Mouse (Mus musculus) lung, embryonic 14.5 days (tissue): ENCODE results near the gene Adh6b. TPM values are rescaled to one million over a fixed set of nuclear protein-coding genes. Genes with fewer than 3 reads are reported as not detected.

ENCODE experiments used
- ATAC-seq: fragments of 200-750 bp; cut with Nextera tagmentation; 2 replicates; pipeline ENCODE4 v1.8.0; 2017; ENCODE audit warnings: mild to moderate bottlenecking, moderate TSS enrichment, moderate library complexity; ENCODE audit not compliant: insufficient read depth
- DNase-seq: peaks from one replicate; pipeline ENCODE4 v3.0.0-alpha.2; 2015
- H3K27ac ChIP-seq: fragments of 300-500 bp; sonication (generic); 2 replicates; pipeline ENCODE4 v1.5.1; 2014; ENCODE audit warnings: low read depth, mild to moderate bottlenecking, moderate library complexity
- H3K27me3 ChIP-seq: fragments of 300-500 bp; sonication (generic); 2 replicates; pipeline ENCODE4 v1.6.1; 2014; ENCODE audit warnings: low read length, control low read depth; ENCODE audit not compliant: insufficient read depth
- H3K36me3 ChIP-seq: fragments of 300-500 bp; sonication (generic); 2 replicates; pipeline ENCODE4 v1.6.1; 2014; ENCODE audit warnings: control low read depth; ENCODE audit not compliant: insufficient read depth
- H3K4me1 ChIP-seq: fragments of 300-500 bp; sonication (generic); 2 replicates; pipeline ENCODE4 v1.6.1; 2014; ENCODE audit warnings: antibody characterized with exemption, control low read depth; ENCODE audit not compliant: insufficient read depth
- H3K4me2 ChIP-seq: fragments of 300-500 bp; sonication (generic); 2 replicates; pipeline ENCODE4 v1.6.1; 2014; ENCODE audit warnings: mild to moderate bottlenecking
- H3K4me3 ChIP-seq: fragments of 300-500 bp; sonication (generic); 2 replicates; pipeline ENCODE4 v1.5.1; 2014; ENCODE audit warnings: low read depth, low read length
- H3K9ac ChIP-seq: fragments of 300-500 bp; sonication (generic); 2 replicates; pipeline ENCODE4 v1.6.1; 2014
- H3K9me3 ChIP-seq: fragments of 300-500 bp; sonication (generic); 2 replicates; pipeline ENCODE4 v1.6.1; 2016; ENCODE audit warnings: low read depth, low read length, control low read depth
- CTCF ChIP-seq: IDR thresholded peaks from 2 replicates; pipeline ENCODE4 v1.5.1; 2016; ENCODE audit warnings: antibody characterized with exemption, low read depth
- WGBS: fragments of 180-500 bp; shearing (Covaris S2); extraction: QIAGEN DNeasy Blood & Tissue Kit; methylation state at CpG from one replicate; pipeline ENCODE4 v1.1.7; 2014; 5-methylcytosine and 5-hydroxymethylcytosine counted together
- polyA plus RNA-seq: library from polyadenylated mRNA; unstranded; fragments of >200 nt; fragmentation: Nextera tagmentation; extraction: Ambion mirVana; gene quantifications from 2 replicates; pipeline ENCODE4 v1.2.1, GENCODE M21; 2014

Adh6b gene
- polyA plus RNA-seq, 1 experiment from 2014 or later, result 0.30 TPM

DNA sequence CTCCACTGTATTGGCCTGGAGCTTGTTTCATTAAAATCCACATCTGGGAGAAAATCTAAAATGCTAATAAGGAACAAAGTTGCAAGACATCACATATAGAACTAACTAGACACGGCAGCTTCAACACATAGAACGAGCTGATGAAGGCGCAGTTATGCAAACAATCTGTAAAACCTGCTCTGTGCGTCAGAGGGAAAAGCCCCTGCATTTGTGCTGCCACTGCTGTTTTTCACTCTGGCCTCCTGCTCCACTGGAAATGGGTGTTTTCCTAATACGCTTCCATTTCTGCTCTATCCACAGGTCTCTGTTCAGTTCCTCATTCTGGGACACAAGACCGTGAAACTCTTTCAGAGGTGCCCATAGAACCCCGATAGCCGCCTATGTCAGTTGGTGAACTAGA is 7.7 kb upstream of the Adh6b start:
- Histone ChIP-seq H3K27me3 (no peaks in the 10 kb centered on the region), H3K36me3 (no peaks in the 10 kb centered on the region), H3K27ac (no peak overlapping the region), H3K4me3 (no peak overlapping the region), H3K4me2 (no peak overlapping the region), H3K4me1 (no peaks in the 10 kb centered on the region), H3K9ac (no peak overlapping the region), H3K9me3 (no peaks in the 10 kb centered on the region)
- WGBS, result 70% methylated on average over 8 of the region's 8 CpGs
- DNase-seq (no peak), ATAC-seq (no peak)
- no peak for TF ChIP-seq CTCF

DNA sequence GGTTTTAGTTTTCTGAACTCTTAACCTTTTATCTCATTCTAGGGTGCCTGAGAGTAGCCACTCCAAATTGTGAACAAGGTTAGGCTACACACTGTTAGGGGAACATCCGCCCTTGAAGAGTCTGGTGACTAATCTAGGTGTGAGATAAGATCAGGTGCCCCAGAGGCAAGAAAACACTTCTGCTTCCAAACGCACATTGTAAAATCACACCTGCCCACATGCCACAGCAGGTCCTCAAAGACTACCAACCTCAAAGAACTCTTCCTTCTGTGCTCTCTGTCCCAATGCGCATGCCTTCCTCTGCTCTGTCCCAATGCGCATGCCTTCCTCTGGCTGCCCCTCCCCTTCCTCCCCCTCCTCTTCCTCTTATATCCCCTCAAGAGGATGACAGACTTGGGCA is 7.3 kb upstream of the Adh6b start:
- Histone ChIP-seq H3K9ac (no peak overlapping the region), H3K27ac (no peak overlapping the region), H3K4me1 (no peaks in the 10 kb centered on the region), H3K4me3 (no peak overlapping the region), H3K36me3 (no peaks in the 10 kb centered on the region), H3K27me3 (no peaks in the 10 kb centered on the region), H3K4me2 (no peak overlapping the region), H3K9me3 (no peaks in the 10 kb centered on the region)
- 55% methylated on average over 4 of the region's 4 CpGs for WGBS
- TF ChIP-seq CTCF, result no peak
- DNase-seq (no peak), ATAC-seq (peak; percentile 63)

DNA sequence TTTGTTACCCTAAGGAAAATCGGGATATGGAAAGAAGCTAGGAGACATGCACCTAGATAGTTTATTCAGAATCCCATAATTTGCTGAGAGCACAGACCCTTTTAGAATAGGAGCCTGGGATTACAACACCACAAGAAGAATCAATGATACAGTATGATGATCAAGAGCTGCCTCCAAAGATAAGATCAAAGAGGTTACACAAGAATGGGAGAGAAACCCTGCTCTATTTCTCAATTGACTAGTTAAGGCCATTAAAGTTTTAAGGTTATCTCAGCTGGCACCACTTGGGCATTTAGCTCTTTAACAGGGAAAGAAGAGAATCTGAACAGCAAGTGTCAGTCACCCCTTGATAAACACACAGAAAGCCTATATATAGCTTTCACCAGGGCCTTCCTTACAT is 6.0 kb upstream of the Adh6b start:
- 69% methylated on average over 1 of the region's 1 CpGs for WGBS
- Histone ChIP-seq H3K4me2 (no peak overlapping the region), H3K9me3 (no peaks in the 10 kb centered on the region), H3K9ac (no peak overlapping the region), H3K4me3 (no peak overlapping the region), H3K27ac (no peak overlapping the region), H3K36me3 (no peaks in the 10 kb centered on the region), H3K27me3 (no peaks in the 10 kb centered on the region), H3K4me1 (no peaks in the 10 kb centered on the region)
- DNase-seq (no peak), ATAC-seq (no peak)
- no peak for TF ChIP-seq CTCF

DNA sequence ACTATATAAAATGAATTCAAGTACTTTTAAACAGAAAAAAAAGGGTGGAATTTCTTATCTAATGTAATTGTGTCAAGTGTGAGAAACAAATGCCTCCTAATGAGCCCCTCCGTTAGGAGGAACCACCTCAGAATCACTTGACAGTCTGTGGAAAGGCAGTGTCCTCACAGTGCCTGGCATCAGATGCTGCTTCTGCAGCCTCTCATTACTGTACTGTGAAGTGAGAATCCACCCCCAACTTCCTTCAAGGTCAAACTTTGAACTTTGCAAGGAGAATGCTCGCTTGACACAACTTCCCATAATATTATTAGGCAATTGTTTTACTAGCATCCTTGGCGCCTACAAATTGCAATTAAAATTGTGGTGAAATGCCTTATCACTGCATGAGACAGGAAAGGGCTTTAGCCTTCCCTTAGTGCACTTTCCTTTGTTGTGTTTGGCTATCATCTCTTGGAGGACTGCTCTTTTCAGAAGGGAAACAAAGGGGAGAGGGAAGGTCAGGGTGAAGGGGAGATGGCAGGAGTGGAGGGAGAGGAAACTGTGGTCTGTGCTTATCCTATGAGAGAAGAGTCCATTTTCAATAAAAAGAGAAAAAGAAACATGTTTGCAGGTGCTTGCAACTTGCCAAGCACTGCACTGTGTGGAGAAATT is 5.3 kb upstream of the Adh6b start:
- H3K27ac ChIP-seq, result no peak overlapping the region
- ATAC-seq (0 out of 2 replicates have a peak, but pooled peaks have one; percentile 37), DNase-seq (no peak)
- no peak overlapping the region for H3K4me2 ChIP-seq
- H3K4me1 ChIP-seq, result no peaks in the 10 kb centered on the region
- no peak for TF ChIP-seq CTCF
- H3K27me3 ChIP-seq, result no peaks in the 10 kb centered on the region
- H3K9me3 ChIP-seq, result no peaks in the 10 kb centered on the region
- H3K36me3 ChIP-seq, result no peaks in the 10 kb centered on the region
- no peak overlapping the region for H3K4me3 ChIP-seq
- no peak overlapping the region for H3K9ac ChIP-seq
- WGBS, result 50% methylated on average over 3 of the region's 3 CpGs

DNA sequence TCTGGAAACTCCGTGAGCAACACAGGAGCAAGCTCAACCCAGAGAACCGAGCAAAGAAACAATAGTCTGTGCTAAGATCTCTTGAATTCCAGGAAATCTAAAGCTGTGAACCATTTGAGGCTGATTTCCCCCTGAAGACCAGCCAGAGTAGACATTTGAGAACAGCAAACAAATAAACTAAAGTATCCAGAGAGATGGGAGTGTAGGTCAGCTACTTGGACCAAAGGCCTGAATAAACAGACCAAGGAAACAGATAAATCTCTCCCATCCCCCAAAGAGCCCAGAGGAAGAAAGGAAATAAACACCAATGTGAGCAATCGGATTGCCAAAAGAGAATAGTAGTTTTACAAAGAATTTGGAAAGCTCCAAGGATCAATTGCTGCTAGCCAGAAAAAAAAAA is 5.5 kb downstream of the Adh6b start:
- DNase-seq (peak; percentile 27), ATAC-seq (no peak)
- Histone ChIP-seq H3K4me2 (no peak overlapping the region), H3K27ac (no peak overlapping the region; the same call in 1 of the 2 replicates), H3K36me3 (no peaks in the 10 kb centered on the region), H3K4me3 (no peak overlapping the region), H3K9ac (no peak overlapping the region), H3K4me1 (peaks cover 6% of the 10 kb centered on the region; the same call in 1 of the 2 replicates), H3K9me3 (no peaks in the 10 kb centered on the region), H3K27me3 (no peaks in the 10 kb centered on the region)
- TF ChIP-seq CTCF, result no peak
- WGBS, result 36% methylated on average over 3 of the region's 3 CpGs

DNA sequence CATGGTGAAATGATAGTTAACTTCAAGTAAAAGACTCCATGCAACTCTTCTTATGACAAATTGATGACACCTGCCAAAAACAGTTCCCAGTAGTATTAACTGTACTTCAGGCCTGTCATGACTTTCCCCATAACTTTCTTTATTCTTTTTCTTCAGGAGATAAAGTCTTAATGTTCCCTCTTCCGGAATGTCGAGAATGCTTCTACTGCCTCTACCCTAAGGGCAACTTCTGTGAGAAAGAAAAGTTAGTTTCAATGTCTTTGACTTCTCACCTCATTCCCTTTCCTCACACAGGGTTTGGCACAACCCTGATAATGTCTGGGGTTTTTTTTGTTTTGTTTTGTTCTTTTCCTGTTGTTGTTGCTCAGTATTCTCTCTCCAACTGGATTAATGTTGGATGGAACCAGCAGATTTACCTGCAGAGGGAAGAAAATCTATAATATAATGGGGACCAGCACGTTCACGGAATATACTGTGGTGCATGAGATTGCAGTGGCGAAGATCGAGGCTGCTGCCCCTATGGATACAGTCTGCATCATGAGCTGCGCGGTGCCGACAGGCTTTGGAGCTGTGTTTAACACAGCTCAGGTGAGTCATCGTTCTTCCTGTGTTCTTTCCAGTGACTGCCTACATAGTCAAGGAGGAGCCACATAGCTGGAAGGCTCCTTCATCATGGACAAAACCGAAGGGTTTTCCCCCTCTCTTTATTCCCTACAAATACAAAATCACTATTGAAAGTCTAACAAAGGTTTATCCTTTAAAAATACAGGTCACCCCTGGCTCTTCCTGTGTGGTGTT is 10.6 kb downstream of the Adh6b start:
- Histone ChIP-seq H3K9ac (no peak overlapping the region), H3K27me3 (no peaks in the 10 kb centered on the region), H3K27ac (no peak overlapping the region), H3K9me3 (no peaks in the 10 kb centered on the region), H3K4me3 (no peak overlapping the region), H3K4me2 (no peak overlapping the region), H3K36me3 (no peaks in the 10 kb centered on the region), H3K4me1 (peaks cover 3% of the 10 kb centered on the region; the same call in 1 of the 2 replicates)
- no peak for DNase-seq
- ATAC-seq, result no peak
- 90% methylated on average over 11 of the region's 11 CpGs for WGBS
- no peak for TF ChIP-seq CTCF

DNA sequence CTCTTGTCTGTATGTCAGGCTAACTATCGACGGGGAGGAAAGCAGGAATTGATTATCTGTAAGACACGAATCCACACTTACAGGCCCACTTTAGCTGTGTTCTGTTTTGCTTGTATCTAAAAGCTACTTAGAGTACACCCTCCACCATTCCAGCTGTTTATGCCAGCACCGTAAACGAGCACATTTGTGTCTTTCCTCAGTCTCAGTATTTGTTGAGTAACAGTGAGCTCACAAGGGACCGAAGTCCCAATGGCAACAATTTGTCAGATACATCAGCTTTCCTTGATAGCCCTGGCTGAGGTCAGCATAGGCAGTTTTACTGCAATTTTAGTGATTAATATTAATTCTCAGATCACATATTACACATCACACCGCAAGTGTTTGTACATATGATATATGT is 17.3 kb downstream of the Adh6b start:
- no peaks in the 10 kb centered on the region for H3K27me3 ChIP-seq
- 67% methylated on average over 7 of the region's 7 CpGs for WGBS
- no peak overlapping the region for H3K27ac ChIP-seq
- H3K9ac ChIP-seq, result no peak overlapping the region
- DNase-seq (no peak), ATAC-seq (no peak)
- no peaks in the 10 kb centered on the region for H3K9me3 ChIP-seq
- H3K36me3 ChIP-seq, result no peaks in the 10 kb centered on the region
- no peaks in the 10 kb centered on the region for H3K4me1 ChIP-seq
- TF ChIP-seq CTCF, result no peak
- no peak overlapping the region for H3K4me3 ChIP-seq
- no peak overlapping the region for H3K4me2 ChIP-seq
